Mouse (Mus musculus): ENCODE measurements at regions not wholly inside any gene's neighbourhood (a gene's known extent, or its start where the extent isn't known, plus 50 kb on each side); places are given as distances from the start of the nearest gene placed in this dataset.

DNA sequence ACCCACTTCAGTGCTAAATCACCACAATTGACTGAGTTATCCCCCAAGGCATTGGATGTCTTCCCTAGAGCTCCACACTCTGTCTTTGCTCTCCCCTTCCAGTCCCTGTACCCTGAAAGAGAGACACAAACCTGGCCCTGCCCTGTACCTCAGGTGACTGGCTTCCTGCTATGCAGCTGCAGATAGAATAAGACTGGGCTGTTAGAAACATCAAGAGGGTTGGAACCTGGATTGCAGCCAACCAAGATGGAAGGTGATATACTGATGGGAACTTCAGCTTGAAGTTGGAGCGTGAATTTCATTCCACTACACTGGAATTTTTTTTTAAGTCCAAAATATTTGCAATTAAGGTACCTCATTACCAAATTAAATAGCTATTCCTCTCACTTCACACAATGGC is 379.0 kb upstream of the Mgmt start:
- peaks cover 3% of the 10 kb centered on the region; the same call in 1 of the 2 replicates for H3K27me3 ChIP-seq (ENCODE audit: control insufficient read depth, insufficient read depth, low read length)
- H3K4me3 ChIP-seq (ENCODE audit: insufficient read depth, low read depth, low read length): no peak overlapping the region
- no peak for TF ChIP-seq CTCF (IDR thresholded peaks at IDR 0.05; ENCODE audit: low read depth, low read length)
- TF ChIP-seq POLR2A (IDR thresholded peaks at IDR 0.05; ENCODE audit: extremely low read depth, insufficient read depth, low read length): no peak
- H3K27ac ChIP-seq (replicated peaks; ENCODE audit: insufficient read depth, low read depth, low read length): no peak overlapping the region
- no peaks in the 10 kb centered on the region for H3K36me3 ChIP-seq (ENCODE audit: control insufficient read depth, insufficient read depth, low read length)
- no peak overlapping the region for H3K9ac ChIP-seq (ENCODE audit: low read depth, low read length)
- no peaks in the 10 kb centered on the region for H3K4me1 ChIP-seq (ENCODE audit: control insufficient read depth, insufficient read depth, low read length)
- WGBS: 78% methylated on average over 1 of the region's 1 CpGs
- no peak for DNase-seq (ENCODE audit: extremely low read depth, low read depth, low spot score)
- no peaks in the 10 kb centered on the region for H3K79me2 ChIP-seq (ENCODE audit: control insufficient read depth, insufficient read depth, low read length)

DNA sequence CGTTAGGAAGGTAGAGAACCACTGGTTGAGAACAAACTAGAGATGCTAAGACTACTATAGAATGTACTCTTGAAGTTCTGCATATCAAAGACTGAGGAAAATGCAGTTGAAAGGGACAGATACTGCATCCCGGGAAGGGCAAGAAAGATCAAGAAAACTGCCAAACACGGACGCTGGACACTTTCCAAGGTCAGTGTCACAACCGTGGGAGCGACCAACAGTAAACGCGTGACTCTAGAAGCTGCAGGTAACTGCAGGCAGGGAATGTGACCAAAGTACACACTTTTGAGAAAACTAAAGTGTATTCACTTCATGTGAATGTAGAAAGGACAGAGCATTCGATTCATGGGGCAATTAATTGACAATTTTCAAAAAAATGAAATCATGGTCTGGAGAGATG is 368.6 kb upstream of the Mgmt start:
- Histone ChIP-seq H3K36me3 (ENCODE audit: control insufficient read depth, insufficient read depth, low read length) (no peaks in the 10 kb centered on the region), H3K4me3 (ENCODE audit: insufficient read depth, low read depth, low read length) (no peak overlapping the region), H3K9ac (ENCODE audit: low read depth, low read length) (no peak overlapping the region), H3K79me2 (ENCODE audit: control insufficient read depth, insufficient read depth, low read length) (no peaks in the 10 kb centered on the region), H3K27me3 (ENCODE audit: control insufficient read depth, insufficient read depth, low read length) (peaks cover 3% of the 10 kb centered on the region; the same call in 1 of the 2 replicates), H3K27ac (replicated peaks; ENCODE audit: insufficient read depth, low read depth, low read length) (no peak overlapping the region), H3K4me1 (ENCODE audit: control insufficient read depth, insufficient read depth, low read length) (no peaks in the 10 kb centered on the region)
- 39% methylated on average over 9 of the region's 9 CpGs for WGBS
- TF ChIP-seq POLR2A (IDR thresholded peaks at IDR 0.05; ENCODE audit: extremely low read depth, insufficient read depth, low read length) (no peak), CTCF (IDR thresholded peaks at IDR 0.05; ENCODE audit: low read depth, low read length) (no peak)
- DNase-seq (ENCODE audit: extremely low read depth, low read depth, low spot score): peak; percentile 52

DNA sequence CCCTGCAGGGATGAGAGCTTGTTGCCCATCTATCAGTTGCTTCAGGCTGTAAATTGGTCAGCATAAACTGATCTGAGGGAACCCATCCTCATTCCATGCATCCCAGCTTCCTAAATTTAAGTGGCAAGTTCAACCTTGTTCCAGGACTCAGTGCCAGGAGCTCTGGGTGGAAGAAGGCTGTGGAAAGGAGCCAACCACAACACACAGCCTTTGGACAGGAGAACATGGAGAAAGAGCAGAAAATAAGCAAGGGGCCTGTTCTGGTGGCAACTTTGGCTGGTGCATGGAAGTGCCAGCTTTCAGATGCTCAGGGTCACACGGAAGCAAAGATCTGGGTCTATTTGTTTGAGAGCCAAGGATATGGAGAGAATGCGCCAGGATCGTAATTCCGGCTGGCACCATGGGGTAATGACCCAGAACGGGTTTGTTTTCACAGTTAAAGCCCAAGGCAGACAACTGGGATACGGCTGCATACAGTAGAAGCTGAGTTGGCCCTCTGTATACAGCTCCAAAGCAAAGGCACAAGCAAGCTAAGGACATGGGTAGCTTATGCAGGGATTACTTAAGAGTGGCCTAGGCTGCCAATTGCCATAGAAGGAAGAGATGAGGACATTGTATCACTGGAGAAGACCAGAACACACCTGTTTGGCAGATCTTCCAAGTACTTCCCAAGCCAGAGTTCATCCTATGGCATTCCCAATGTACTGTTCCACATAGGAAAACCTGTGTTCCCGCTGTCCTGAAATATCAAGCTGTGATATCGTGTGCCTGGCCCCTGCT is 364.2 kb upstream of the Mgmt start:
- no peak overlapping the region for H3K27ac ChIP-seq (replicated peaks; ENCODE audit: insufficient read depth, low read depth, low read length)
- no peaks in the 10 kb centered on the region for H3K4me1 ChIP-seq (ENCODE audit: control insufficient read depth, insufficient read depth, low read length)
- H3K79me2 ChIP-seq (ENCODE audit: control insufficient read depth, insufficient read depth, low read length): no peaks in the 10 kb centered on the region
- peak; percentile 10 for DNase-seq (ENCODE audit: extremely low read depth, low read depth, low spot score)
- no peak for TF ChIP-seq POLR2A (IDR thresholded peaks at IDR 0.05; ENCODE audit: extremely low read depth, insufficient read depth, low read length)
- H3K9ac ChIP-seq (ENCODE audit: low read depth, low read length): no peak overlapping the region
- WGBS: 83% methylated on average over 8 of the region's 8 CpGs
- no peaks in the 10 kb centered on the region for H3K27me3 ChIP-seq (ENCODE audit: control insufficient read depth, insufficient read depth, low read length)
- no peaks in the 10 kb centered on the region for H3K36me3 ChIP-seq (ENCODE audit: control insufficient read depth, insufficient read depth, low read length)
- no peak overlapping the region for H3K4me3 ChIP-seq (ENCODE audit: insufficient read depth, low read depth, low read length)

DNA sequence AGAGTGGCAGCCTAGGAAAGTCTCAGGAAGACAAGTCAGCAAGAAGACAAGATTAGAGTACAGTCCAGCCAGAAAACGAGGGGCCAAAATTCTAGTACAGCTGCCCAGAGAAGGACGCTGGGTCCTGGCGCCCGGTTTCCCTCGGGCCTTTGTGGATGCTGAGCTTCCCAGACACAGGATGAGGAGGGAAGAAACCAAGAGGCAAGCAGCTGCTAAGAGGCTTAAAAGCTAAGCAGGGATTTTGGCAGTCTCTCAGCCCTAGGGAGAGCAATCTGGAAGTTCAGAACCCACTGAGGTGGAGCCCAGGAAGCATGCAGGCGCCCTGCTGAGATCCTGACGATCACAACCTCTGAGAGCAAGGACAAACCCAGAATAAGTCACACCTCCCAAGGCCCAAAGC is 363.1 kb upstream of the Mgmt start:
- Histone ChIP-seq H3K4me3 (ENCODE audit: insufficient read depth, low read depth, low read length) (no peak overlapping the region), H3K27ac (replicated peaks; ENCODE audit: insufficient read depth, low read depth, low read length) (no peak overlapping the region), H3K4me1 (ENCODE audit: control insufficient read depth, insufficient read depth, low read length) (no peaks in the 10 kb centered on the region), H3K9ac (ENCODE audit: low read depth, low read length) (no peak overlapping the region), H3K79me2 (ENCODE audit: control insufficient read depth, insufficient read depth, low read length) (no peaks in the 10 kb centered on the region), H3K27me3 (ENCODE audit: control insufficient read depth, insufficient read depth, low read length) (no peaks in the 10 kb centered on the region), H3K36me3 (ENCODE audit: control insufficient read depth, insufficient read depth, low read length) (no peaks in the 10 kb centered on the region)
- 59% methylated on average over 7 of the region's 7 CpGs for WGBS
- no peak for DNase-seq (ENCODE audit: extremely low read depth, low read depth, low spot score)
- TF ChIP-seq CTCF (IDR thresholded peaks at IDR 0.05; ENCODE audit: low read depth, low read length) (no peak), POLR2A (IDR thresholded peaks at IDR 0.05; ENCODE audit: extremely low read depth, insufficient read depth, low read length) (no peak)

DNA sequence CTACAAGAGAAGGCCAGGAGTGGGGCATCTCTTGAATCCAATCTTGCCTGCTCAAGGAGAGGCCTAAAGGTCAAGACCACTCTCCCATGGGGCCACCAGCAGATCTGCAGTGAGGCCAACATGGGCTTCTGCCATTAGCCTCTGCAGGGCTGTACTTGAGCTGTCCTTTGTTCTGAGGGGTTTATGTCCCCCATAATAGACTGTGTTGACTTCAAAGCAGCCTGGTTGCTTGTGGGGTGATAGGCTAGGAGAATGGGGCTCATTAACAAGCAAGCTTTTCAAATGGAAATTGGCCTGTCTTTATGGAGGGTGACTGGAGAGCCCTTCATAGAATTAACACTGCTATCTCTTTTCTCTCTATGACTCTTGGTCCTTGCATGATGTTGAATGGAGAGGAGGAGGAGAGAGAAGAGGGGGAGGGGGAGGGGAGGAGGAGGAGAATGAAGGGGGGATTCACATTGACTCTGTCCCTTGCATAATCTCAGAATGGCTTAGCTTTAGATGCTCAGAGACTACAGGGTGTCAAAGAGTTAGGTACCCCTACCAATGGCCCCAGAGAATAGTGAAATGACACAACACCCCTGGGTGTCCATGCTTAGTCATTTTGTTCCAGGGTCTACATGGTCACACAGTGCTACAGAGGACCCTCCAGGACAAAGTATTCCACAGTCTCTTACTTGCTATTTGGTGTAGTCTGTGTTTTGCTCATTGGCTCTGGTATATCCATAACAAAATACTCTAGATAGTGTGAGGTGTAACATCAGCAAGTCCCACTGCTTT is 352.3 kb upstream of the Mgmt start:
- H3K4me3 ChIP-seq (ENCODE audit: insufficient read depth, low read depth, low read length): no peak overlapping the region
- no peak for DNase-seq (ENCODE audit: extremely low read depth, low read depth, low spot score)
- no peak for TF ChIP-seq CTCF (IDR thresholded peaks at IDR 0.05; ENCODE audit: low read depth, low read length)
- TF ChIP-seq POLR2A (IDR thresholded peaks at IDR 0.05; ENCODE audit: extremely low read depth, insufficient read depth, low read length): no peak
- H3K36me3 ChIP-seq (ENCODE audit: control insufficient read depth, insufficient read depth, low read length): no peaks in the 10 kb centered on the region
- H3K27me3 ChIP-seq (ENCODE audit: control insufficient read depth, insufficient read depth, low read length): no peaks in the 10 kb centered on the region
- no peak overlapping the region for H3K27ac ChIP-seq (replicated peaks; ENCODE audit: insufficient read depth, low read depth, low read length)
- H3K79me2 ChIP-seq (ENCODE audit: control insufficient read depth, insufficient read depth, low read length): no peaks in the 10 kb centered on the region
- H3K9ac ChIP-seq (ENCODE audit: low read depth, low read length): no peak overlapping the region
- no peaks in the 10 kb centered on the region for H3K4me1 ChIP-seq (ENCODE audit: control insufficient read depth, insufficient read depth, low read length)

DNA sequence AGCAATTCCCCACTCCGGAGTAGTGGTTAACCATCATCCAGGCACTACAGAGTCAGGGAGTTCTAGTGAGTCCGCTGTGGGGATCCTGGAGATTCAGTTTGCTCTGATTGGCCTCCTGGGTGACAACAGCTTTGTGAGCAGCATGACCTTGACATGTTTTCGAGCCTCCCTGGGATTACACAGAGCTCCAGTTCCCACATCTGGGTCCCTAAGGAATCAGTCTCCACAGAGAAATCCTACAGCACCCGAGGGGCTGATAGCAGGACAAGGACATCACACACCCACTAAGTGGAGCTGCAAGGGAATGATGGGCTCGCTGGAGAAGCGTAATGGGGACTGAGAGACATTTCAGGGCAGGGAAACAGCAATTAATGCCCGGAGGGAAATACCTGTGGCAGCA is 351.5 kb upstream of the Mgmt start:
- no peak overlapping the region for H3K9ac ChIP-seq (ENCODE audit: low read depth, low read length)
- TF ChIP-seq CTCF (IDR thresholded peaks at IDR 0.05; ENCODE audit: low read depth, low read length): no peak
- no peak for TF ChIP-seq POLR2A (IDR thresholded peaks at IDR 0.05; ENCODE audit: extremely low read depth, insufficient read depth, low read length)
- H3K36me3 ChIP-seq (ENCODE audit: control insufficient read depth, insufficient read depth, low read length): no peaks in the 10 kb centered on the region
- WGBS: 60% methylated on average over 7 of the region's 7 CpGs
- no peak overlapping the region for H3K27ac ChIP-seq (replicated peaks; ENCODE audit: insufficient read depth, low read depth, low read length)
- H3K79me2 ChIP-seq (ENCODE audit: control insufficient read depth, insufficient read depth, low read length): no peaks in the 10 kb centered on the region
- H3K27me3 ChIP-seq (ENCODE audit: control insufficient read depth, insufficient read depth, low read length): no peaks in the 10 kb centered on the region
- H3K4me1 ChIP-seq (ENCODE audit: control insufficient read depth, insufficient read depth, low read length): no peaks in the 10 kb centered on the region
- H3K4me3 ChIP-seq (ENCODE audit: insufficient read depth, low read depth, low read length): no peak overlapping the region
- no peak for DNase-seq (ENCODE audit: extremely low read depth, low read depth, low spot score)
